Mouse (Mus musculus) forebrain, embryonic 13.5 days (tissue): ENCODE results near the gene Fat3. TPM values are rescaled to one million over a fixed set of nuclear protein-coding genes. Genes with fewer than 3 reads are reported as not detected.
A peak's percentile ranks its signal among the peaks of the same experiment; 100 is the strongest.

Source experiments
- ATAC-seq: fragments of 200-750 bp; cut with Nextera tagmentation; 2 replicates; pipeline ENCODE4 v1.8.0; 2017
- H3K27ac ChIP-seq: fragments of 300-500 bp; sonication (generic); 2 replicates; pipeline ENCODE4 v1.5.1; 2015; ENCODE audit warnings: inconsistent platforms, mild to moderate bottlenecking, moderate library complexity
- H3K27me3 ChIP-seq: fragments of 300-500 bp; sonication (generic); 2 replicates; pipeline ENCODE4 v1.6.1; 2015; ENCODE audit warnings: mild to moderate bottlenecking, inconsistent platforms
- H3K36me3 ChIP-seq: fragments of 300-500 bp; sonication (generic); 2 replicates; pipeline ENCODE4 v1.6.1; 2015; ENCODE audit warnings: mild to moderate bottlenecking, inconsistent platforms; ENCODE audit not compliant: poor library complexity, severe bottlenecking
- H3K4me1 ChIP-seq: fragments of 300-500 bp; sonication (generic); 2 replicates; pipeline ENCODE4 v1.6.1; 2015; ENCODE audit warnings: inconsistent platforms
- H3K4me2 ChIP-seq: fragments of 300-500 bp; sonication (generic); 2 replicates; pipeline ENCODE4 v1.6.1; 2015; ENCODE audit warnings: inconsistent platforms, mild to moderate bottlenecking, moderate library complexity
- H3K4me3 ChIP-seq: fragments of 300-500 bp; sonication (generic); 2 replicates; pipeline ENCODE4 v1.5.1; 2015; ENCODE audit warnings: mild to moderate bottlenecking, inconsistent platforms
- H3K9ac ChIP-seq: fragments of 300-500 bp; sonication (generic); 2 replicates; pipeline ENCODE4 v1.6.1; 2015; ENCODE audit warnings: mild to moderate bottlenecking, inconsistent platforms
- H3K9me3 ChIP-seq: fragments of 300-500 bp; sonication (generic); replicated peaks from 2 replicates; pipeline ENCODE4 v1.6.1; 2016; ENCODE audit warnings: inconsistent platforms
- WGBS: fragments of 180-500 bp; shearing (Covaris S2); methylation state at CpG from one replicate; pipeline ENCODE4 v1.1.7; 2015; 5-methylcytosine and 5-hydroxymethylcytosine counted together
- polyA plus RNA-seq: library from polyadenylated mRNA; unstranded; fragments of >200 nt; fragmentation: Nextera tagmentation; extraction: Ambion mirVana; gene quantifications from 2 replicates; pipeline ENCODE4 v1.2.1, GENCODE M21; 2015

Gene Fat3
- polyA plus RNA-seq, 1 experiment from 2014 or later = 10.3 TPM

DNA sequence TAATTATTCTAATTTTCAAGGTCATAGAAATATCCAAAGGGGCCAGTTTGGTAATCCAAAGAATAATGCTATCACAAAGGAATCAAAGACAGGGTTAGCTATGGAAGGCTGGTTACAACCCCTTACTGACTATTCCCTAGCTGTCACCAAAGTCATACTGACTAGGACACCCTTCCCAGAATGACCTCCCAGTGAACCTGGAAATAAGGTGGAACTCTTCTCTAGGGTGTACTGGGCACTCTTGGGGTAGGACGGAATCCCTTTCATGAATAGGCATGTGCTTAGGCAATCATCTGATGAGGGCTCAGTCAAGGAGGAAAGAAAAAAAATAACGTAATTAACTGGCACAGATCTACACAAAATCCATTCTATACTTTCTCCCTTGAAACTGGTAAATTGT lies 196.1 kb downstream of the Fat3 start:
- ATAC-seq = no peak

DNA sequence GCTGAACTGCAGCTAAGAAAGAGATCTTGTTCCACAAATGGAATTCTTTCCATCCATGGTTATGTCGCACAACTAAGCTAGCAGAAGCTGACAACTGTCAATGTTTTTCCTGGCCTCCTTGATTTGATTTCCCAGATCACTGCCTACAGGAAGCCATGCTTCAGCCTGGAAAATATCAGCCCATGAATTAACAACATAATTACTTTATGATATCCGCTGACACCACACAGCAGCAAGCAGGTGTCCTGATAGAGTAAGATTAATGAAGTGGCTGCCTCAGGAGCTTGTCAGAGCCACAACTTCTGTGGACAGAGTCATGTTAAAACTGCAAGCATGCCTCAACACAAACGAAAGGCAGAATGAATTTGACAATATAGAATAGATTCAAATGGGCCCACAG lies 198.6 kb downstream of the Fat3 start:
- H3K4me3 ChIP-seq = no peak overlapping the region
- H3K27ac ChIP-seq = no peak overlapping the region
- no peak for ATAC-seq

More for the DNA sequence above, 196.1 kb downstream of the Fat3 start:
- H3K4me1 ChIP-seq = peaks cover 25% of the 10 kb centered on the region
- no peak overlapping the region for H3K4me3 ChIP-seq
- H3K9ac ChIP-seq = no peak overlapping the region
- H3K36me3 ChIP-seq = no peaks in the 10 kb centered on the region
- WGBS = 49% methylated on average over 2 of the region's 2 CpGs
- no peak overlapping the region for H3K27ac ChIP-seq
- H3K27me3 ChIP-seq = no peaks in the 10 kb centered on the region
- H3K9me3 ChIP-seq = no peaks in the 10 kb centered on the region
- H3K4me2 ChIP-seq = no peak overlapping the region

DNA sequence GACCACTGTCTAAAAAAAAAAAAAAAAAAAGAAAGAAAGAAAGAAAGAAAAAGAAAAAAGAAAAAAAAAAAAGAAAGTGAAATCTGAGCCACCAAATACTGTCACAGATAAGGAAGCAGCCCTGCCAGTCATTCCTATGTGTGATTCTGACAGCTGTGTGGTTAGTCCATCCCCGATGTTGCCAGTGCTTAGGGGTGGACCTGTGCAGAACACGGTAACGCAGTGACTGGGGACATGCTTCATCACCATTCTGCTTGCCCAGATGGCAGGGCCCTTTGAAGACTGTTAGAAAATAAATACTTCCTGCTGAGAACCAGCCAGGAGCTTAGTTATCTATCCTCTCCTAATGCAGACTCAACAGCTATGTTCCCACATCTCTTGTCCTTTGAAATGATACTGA lies 203.2 kb downstream of the Fat3 start:
- H3K27me3 ChIP-seq = no peaks in the 10 kb centered on the region
- H3K9ac ChIP-seq = no peak overlapping the region
- H3K9me3 ChIP-seq = no peaks in the 10 kb centered on the region
- H3K4me2 ChIP-seq = no peak overlapping the region
- ATAC-seq = no peak
- H3K27ac ChIP-seq = no peak overlapping the region
- no peak overlapping the region for H3K4me3 ChIP-seq
- H3K36me3 ChIP-seq = no peaks in the 10 kb centered on the region
- H3K4me1 ChIP-seq = peaks cover 24% of the 10 kb centered on the region
- WGBS = 75% methylated on average over 3 of the region's 3 CpGs

More for the DNA sequence above, 198.6 kb downstream of the Fat3 start:
- Histone ChIP-seq H3K9ac (no peak overlapping the region), H3K27me3 (no peaks in the 10 kb centered on the region), H3K36me3 (no peaks in the 10 kb centered on the region), H3K9me3 (no peaks in the 10 kb centered on the region), H3K4me2 (no peak overlapping the region), H3K4me1 (peaks cover 25% of the 10 kb centered on the region)
- 82% methylated on average over 3 of the region's 3 CpGs for WGBS

DNA sequence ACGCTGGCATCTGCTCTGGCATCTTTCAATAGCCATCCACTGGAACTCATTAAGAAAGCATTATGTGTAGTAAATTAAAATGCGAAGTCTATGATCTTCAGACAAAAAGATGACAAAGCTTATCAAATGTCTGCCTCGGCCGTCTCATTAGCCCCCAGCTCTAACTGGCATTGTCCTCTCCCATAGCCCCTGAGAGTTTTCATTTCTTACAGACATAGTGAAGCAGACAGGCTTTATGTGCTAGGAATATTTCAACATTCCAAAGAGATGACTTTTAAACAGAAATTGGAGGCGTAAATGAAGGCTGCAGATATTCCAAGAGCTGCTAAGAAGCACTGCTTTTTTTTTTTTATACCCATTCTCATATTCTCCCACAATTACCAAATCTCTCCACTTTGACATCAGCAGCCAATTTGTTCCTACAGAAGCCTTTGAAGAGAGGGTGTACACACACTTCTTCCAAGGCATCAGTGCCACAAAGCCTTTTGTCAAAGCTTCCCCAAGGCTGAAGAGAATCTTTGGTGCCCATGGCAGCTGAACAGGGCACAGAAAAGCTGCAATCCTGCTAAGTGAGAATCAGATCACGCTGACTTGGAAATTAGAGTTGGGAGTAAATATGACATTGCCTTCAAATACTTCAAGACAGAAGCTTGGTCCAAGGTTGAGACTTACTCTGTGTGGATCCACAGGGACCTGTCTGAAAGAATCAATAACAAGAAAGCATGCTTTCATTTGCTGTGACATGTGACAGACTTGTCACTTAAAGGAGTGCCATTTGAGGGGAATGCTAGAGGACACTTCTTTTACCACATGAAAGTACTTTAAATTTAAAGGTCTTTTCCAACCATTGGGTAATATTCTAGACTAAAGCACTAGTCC lies 206.9 kb downstream of the Fat3 start:
- Histone ChIP-seq H3K27ac (peak overlapping the region; percentile 52), H3K9me3 (no peaks in the 10 kb centered on the region), H3K4me2 (no peak overlapping the region), H3K4me1 (peaks cover 37% of the 10 kb centered on the region), H3K36me3 (no peaks in the 10 kb centered on the region), H3K9ac (no peak overlapping the region), H3K27me3 (no peaks in the 10 kb centered on the region), H3K4me3 (no peak overlapping the region)
- peak; percentile 58 for ATAC-seq
- WGBS = 24% methylated on average over 6 of the region's 6 CpGs

DNA sequence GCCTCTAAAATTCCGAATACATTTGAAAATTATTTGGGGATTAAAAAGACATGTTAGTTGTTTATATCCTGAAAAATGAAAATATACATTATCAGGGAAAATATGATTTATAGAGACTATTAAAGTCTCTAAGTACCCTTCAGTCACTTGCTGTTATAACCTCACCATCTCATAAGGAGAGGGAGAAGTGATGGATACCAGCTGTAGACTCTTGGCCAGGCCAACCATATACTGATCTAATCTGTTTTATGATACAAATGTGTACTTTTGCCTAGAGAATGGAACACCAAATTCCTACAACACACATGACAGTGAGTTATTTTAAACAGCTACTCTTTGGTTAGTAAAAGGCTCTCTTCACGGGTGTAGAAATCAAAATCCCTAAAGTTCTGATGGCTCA lies 208.6 kb downstream of the Fat3 start:
- Histone ChIP-seq H3K4me2 (no peak overlapping the region), H3K9me3 (no peaks in the 10 kb centered on the region), H3K4me3 (no peak overlapping the region), H3K9ac (no peak overlapping the region), H3K36me3 (no peaks in the 10 kb centered on the region), H3K4me1 (peaks cover 37% of the 10 kb centered on the region), H3K27ac (no peak overlapping the region), H3K27me3 (no peaks in the 10 kb centered on the region)
- ATAC-seq = no peak
- 89% methylated on average over 2 of the region's 2 CpGs for WGBS

DNA sequence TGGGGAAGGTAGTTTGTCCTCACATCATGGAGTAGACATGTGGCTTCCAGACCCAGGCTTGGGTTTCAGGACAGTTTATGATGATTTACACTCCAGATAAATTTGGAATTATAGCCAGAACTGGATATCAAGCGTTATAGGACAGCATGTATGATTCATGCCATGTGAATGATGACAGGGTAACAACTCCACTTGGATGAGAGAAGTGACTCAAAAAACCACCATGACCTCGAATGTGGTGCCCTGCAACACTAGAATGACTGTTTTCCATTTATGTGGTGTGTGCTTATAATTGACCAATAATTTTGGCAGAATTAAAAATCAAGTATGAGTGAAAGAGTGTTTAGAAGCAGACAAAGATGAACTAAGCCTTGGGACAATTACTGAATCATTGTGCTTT lies 210.2 kb downstream of the Fat3 start:
- no peaks in the 10 kb centered on the region for H3K9me3 ChIP-seq
- peaks cover 37% of the 10 kb centered on the region for H3K4me1 ChIP-seq
- no peak overlapping the region for H3K27ac ChIP-seq
- H3K36me3 ChIP-seq = no peaks in the 10 kb centered on the region
- no peak overlapping the region for H3K4me3 ChIP-seq
- no peak for ATAC-seq
- H3K9ac ChIP-seq = no peak overlapping the region
- WGBS = 90% methylated on average over 2 of the region's 2 CpGs
- H3K4me2 ChIP-seq = no peak overlapping the region
- no peaks in the 10 kb centered on the region for H3K27me3 ChIP-seq

DNA sequence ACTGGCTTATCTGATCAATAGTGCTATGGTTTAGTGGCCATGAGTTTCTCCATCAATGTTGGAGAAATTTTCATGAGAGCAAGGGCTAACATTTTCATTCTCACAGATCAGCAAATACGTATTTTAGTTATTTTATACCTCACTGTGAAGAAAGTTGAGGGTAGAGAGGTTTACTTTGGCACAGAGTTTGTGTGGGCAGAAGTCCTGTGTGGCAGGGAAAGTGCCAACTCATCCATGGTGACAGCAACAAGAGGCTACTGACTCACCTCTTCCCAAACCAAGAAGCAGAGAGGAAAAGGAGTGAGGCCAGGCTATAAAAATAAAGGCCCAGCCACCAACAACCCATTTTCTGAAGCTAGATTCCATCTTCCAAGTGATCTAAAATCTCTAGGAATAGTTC lies 218.1 kb downstream of the Fat3 start:
- H3K4me3 ChIP-seq = no peak overlapping the region
- ATAC-seq = no peak
- 87% methylated on average over 1 of the region's 1 CpGs for WGBS
- no peaks in the 10 kb centered on the region for H3K36me3 ChIP-seq
- H3K4me1 ChIP-seq = no peaks in the 10 kb centered on the region
- H3K9me3 ChIP-seq = no peaks in the 10 kb centered on the region
- H3K27ac ChIP-seq = no peak overlapping the region
- no peak overlapping the region for H3K9ac ChIP-seq
- no peak overlapping the region for H3K4me2 ChIP-seq
- no peaks in the 10 kb centered on the region for H3K27me3 ChIP-seq

DNA sequence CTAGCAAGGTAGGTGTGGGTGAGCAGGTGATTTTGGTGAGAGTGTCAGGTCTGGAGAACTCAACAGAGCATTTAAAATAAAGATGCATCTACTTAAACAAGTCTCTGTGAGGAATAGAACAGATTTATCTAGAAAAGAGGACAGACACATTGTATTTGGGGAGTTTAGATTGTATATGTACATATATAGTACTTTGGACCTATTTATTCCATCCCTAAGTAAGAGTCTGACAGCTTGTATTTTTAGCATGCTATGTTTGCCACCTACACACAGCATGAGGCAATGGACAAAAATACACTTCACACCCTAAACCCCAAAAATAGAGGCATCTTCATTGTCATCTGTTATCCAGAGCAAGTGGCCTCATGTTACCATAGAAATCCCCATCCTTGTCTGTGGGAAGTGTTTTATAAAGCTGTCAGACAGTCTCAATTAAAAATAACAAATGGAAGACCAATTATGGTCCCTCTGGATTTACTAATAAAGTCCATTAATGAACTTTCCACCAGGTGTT lies 218.7 kb downstream of the Fat3 start:
- Histone ChIP-seq H3K27ac (no peak overlapping the region), H3K4me3 (no peak overlapping the region), H3K36me3 (no peaks in the 10 kb centered on the region), H3K4me2 (no peak overlapping the region), H3K27me3 (no peaks in the 10 kb centered on the region), H3K9me3 (no peaks in the 10 kb centered on the region), H3K9ac (no peak overlapping the region), H3K4me1 (no peaks in the 10 kb centered on the region)
- ATAC-seq = no peak

DNA sequence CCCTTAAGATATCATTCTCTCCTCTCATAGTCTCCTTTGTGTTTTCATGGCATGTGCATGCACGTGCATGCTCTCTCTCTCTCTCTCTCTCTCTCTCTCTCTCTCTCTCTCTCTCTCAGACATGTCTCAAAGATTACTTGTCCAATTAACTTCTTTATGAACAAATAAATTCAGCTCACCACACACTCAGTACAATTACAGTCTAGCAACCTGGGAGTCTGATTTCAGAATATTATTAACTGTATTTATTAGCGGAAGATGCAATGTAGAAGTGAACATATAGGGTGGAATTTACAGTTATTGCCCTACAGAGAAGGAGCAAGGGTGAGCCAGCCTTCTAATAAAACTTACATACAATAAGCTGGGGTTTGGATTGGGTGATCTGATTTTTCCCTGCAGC lies 225.5 kb downstream of the Fat3 start:
- no peaks in the 10 kb centered on the region for H3K4me1 ChIP-seq
- H3K4me3 ChIP-seq = no peak overlapping the region
- no peak overlapping the region for H3K27ac ChIP-seq
- WGBS = 67% methylated on average over 2 of the region's 2 CpGs
- no peaks in the 10 kb centered on the region for H3K9me3 ChIP-seq
- no peaks in the 10 kb centered on the region for H3K36me3 ChIP-seq
- no peak for ATAC-seq
- no peak overlapping the region for H3K4me2 ChIP-seq
- no peaks in the 10 kb centered on the region for H3K27me3 ChIP-seq
- H3K9ac ChIP-seq = no peak overlapping the region

DNA sequence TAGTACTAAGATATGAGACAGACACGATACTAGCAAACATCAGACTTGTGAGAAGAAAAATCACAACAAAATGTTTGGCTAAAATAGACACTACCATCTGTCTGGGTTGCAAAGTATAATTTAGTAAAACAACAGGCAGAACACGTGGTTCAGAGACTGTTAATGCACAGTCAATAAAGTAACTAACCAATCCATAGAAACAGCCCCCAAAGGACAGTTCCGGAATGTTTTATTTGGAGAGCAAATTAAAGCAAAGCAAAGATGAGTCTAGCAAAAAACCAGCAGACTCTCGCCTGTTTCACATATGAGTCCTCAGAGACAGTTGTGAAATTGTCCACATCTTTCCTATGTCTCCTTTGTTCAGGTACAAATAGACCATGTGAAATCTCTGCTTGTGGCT lies 227.0 kb downstream of the Fat3 start:
- Histone ChIP-seq H3K27ac (no peak overlapping the region), H3K27me3 (no peaks in the 10 kb centered on the region), H3K4me3 (no peak overlapping the region), H3K36me3 (no peaks in the 10 kb centered on the region), H3K4me1 (no peaks in the 10 kb centered on the region), H3K9ac (no peak overlapping the region), H3K9me3 (no peaks in the 10 kb centered on the region), H3K4me2 (no peak overlapping the region)
- ATAC-seq = no peak
- WGBS = 82% methylated on average over 4 of the region's 4 CpGs

DNA sequence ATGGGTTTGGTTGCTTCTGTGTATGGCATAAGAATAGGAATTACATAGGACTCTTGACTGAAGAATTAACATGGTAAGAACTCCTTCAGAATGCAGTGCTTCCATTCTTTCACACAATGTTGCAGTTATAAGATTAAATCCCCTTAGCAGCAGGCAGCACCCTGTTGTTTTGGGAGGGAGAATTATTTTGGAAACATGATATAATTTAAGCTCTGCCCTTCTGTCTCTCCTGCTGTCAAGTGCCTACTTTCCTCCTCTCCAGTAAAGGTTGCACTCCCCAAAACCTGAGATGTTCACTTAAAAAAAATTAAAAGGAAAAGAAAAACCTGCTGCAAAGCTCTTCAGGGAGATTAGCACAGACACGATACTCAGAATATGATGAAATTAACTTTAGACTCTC lies 228.3 kb downstream of the Fat3 start:
- ATAC-seq = no peak
- H3K4me1 ChIP-seq = no peaks in the 10 kb centered on the region
- H3K4me3 ChIP-seq = no peak overlapping the region
- H3K27me3 ChIP-seq = no peaks in the 10 kb centered on the region
- H3K4me2 ChIP-seq = no peak overlapping the region
- H3K27ac ChIP-seq = no peak overlapping the region
- H3K9me3 ChIP-seq = no peaks in the 10 kb centered on the region
- 93% methylated on average over 1 of the region's 1 CpGs for WGBS
- no peak overlapping the region for H3K9ac ChIP-seq
- H3K36me3 ChIP-seq = no peaks in the 10 kb centered on the region

DNA sequence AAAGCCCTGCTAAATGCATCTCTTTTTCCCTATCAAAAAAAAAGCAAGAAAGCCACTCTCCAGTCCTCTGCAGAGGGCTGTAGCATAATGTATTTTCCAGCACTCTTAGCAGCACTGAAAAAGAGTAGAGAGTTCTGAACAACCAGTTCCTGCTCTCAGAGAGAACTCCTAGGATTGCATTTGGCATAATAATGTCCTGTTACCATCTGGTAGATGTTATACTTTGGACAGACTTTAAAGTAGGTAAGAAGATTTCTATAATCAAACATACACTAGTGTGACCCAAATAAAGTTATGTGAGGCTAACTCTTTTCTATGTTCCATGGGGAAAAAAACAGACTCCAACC lies 230.3 kb downstream of the Fat3 start:
- no peaks in the 10 kb centered on the region for H3K9me3 ChIP-seq
- no peaks in the 10 kb centered on the region for H3K36me3 ChIP-seq
- no peak overlapping the region for H3K4me2 ChIP-seq
- H3K9ac ChIP-seq = no peak overlapping the region
- no peaks in the 10 kb centered on the region for H3K27me3 ChIP-seq
- ATAC-seq = no peak
- H3K27ac ChIP-seq = no peak overlapping the region
- no peaks in the 10 kb centered on the region for H3K4me1 ChIP-seq
- no peak overlapping the region for H3K4me3 ChIP-seq
